Mouse (Mus musculus) central nervous system, embryonic 14 days (tissue): ENCODE data around the gene Gm10408. TPM values are rescaled to one million over a fixed set of nuclear protein-coding genes. Genes with fewer than 3 reads are reported as not detected.

Experiments used
- polyA plus RNA-seq: library from polyadenylated mRNA; depleted of rRNA; stranded (reverse); fragments of >200 nt; gene quantifications from 2 replicates; pipeline ENCODE4 v1.2.3, GENCODE M21; 2012; rRNA removed

Gene Gm10408
- polyA plus RNA-seq, result 0.05 TPM in 1 of 2 replicates, not detected in the other

GRCm38 (mm10) chr14:3449079-3449478 is at the start of gene Gm10408:
Gene Gm10408, plus strand, starts transcription at chr14:3449379.

GRCm38 (mm10) chr14:3412314-3412713 is 36.9 kb upstream of the Gm10408 start, which contains the start of gene Gm10409:
Gene Gm10409, plus strand, starts transcription at chr14:3412614.

GRCm38 (mm10) chr14:3427803-3428202 is 21.4 kb upstream of the Gm10408 start, which contains the start of gene Gm3005:
Gene Gm3005, plus strand, starts transcription at chr14:3428103.

Other genes with a start within 250 kb of the Gm10408 start
- gene D830030K20Rik, start 240.9 kb upstream of the Gm10408 start, polyA plus RNA-seq, result 8.3 and 8.7 TPM in 2 replicates
- gene Gm2956, start 116.8 kb upstream of the Gm10408 start, polyA plus RNA-seq, result 0.05 TPM in 1 of 2 replicates, not detected in the other
- gene Gm10413, start 54.3 kb upstream of the Gm10408 start, polyA plus RNA-seq, result not detected in 2 replicates
- 5.5 and 6.4 TPM in 2 replicates for gene Gm10409, start 36.8 kb upstream of the Gm10408 start, polyA plus RNA-seq
- gene Gm3005, start 21.3 kb upstream of the Gm10408 start, polyA plus RNA-seq, result 8.5 and 8.7 TPM in 2 replicates
- gene Gm3012, start 185.1 kb downstream of the Gm10408 start, polyA plus RNA-seq, result not detected in 2 replicates
- 5.5 and 6.4 TPM in 2 replicates for gene Gm3020, start 202.7 kb downstream of the Gm10408 start, polyA plus RNA-seq
- not detected in 2 replicates for gene Gm3043, start 239.4 kb downstream of the Gm10408 start, polyA plus RNA-seq